Mouse (Mus musculus): ENCODE data around the gene Wdr41.

The Wdr41 gene

GRCm38 (mm10) chr13:95058885-95059284 lies 82.7 kb downstream of the Wdr41 start:
- no peak for DNase-seq (ENCODE audit: low read depth, low spot score)
- Histone ChIP-seq H3K27me3 (ENCODE audit: control insufficient read depth, insufficient read depth, low read length, poor library complexity, severe bottlenecking) (no peaks in the 10 kb centered on the region), H3K36me3 (ENCODE audit: control insufficient read depth, insufficient read depth, low read length, poor library complexity, severe bottlenecking) (no peaks in the 10 kb centered on the region)

GRCm38 (mm10) chr13:95063390-95064017 lies 87.4 kb downstream of the Wdr41 start:
- Histone ChIP-seq H3K36me3 (ENCODE audit: control insufficient read depth, insufficient read depth, low read length, poor library complexity, severe bottlenecking) (no peaks in the 10 kb centered on the region), H3K27me3 (ENCODE audit: control insufficient read depth, insufficient read depth, low read length, poor library complexity, severe bottlenecking) (no peaks in the 10 kb centered on the region)
- no peak for DNase-seq (ENCODE audit: low read depth, low spot score)

- no peak for DNase-seq (ENCODE audit: low read depth, low spot score)
- H3K36me3 ChIP-seq (ENCODE audit: control insufficient read depth, insufficient read depth, low read length, poor library complexity, severe bottlenecking) = no peaks in the 10 kb centered on the region
- H3K27me3 ChIP-seq (ENCODE audit: control insufficient read depth, insufficient read depth, low read length, poor library complexity, severe bottlenecking) = no peaks in the 10 kb centered on the region; the same call in 1 of the 2 replicates
Measured at GRCm38 (mm10) chr13:95067854-95068253, 91.7 kb downstream of the Wdr41 start.

DNA sequence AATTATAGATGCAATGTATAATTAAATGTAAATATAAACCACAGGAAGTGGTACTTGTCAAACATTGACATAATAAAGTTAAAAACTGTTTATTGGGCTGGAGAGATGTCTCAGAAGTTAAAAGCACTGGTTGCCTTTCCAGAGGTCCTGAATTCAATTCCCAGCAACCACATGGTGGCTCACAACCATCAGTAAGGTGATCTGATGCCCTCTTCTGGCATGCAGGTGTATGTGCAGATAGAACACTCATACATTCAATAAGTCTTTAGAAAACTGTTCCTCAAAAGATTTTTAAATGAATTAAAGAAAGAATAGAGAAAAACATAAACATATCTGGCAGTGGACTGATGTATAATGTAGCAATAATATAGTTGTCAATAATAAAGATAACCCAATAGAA lies 94.1 kb downstream of the Wdr41 start:
- no peak for DNase-seq (ENCODE audit: low read depth, low spot score)
- no peaks in the 10 kb centered on the region for H3K36me3 ChIP-seq (ENCODE audit: control insufficient read depth, insufficient read depth, low read length, poor library complexity, severe bottlenecking)
- H3K27me3 ChIP-seq (ENCODE audit: control insufficient read depth, insufficient read depth, low read length, poor library complexity, severe bottlenecking) = no peaks in the 10 kb centered on the region; the same call in 1 of the 2 replicates

Measured in splenic B cell, adult 2 months (primary cell).